Mouse (Mus musculus): ENCODE measurements around the gene Gm26657.

- TF ChIP-seq CTCF (IDR thresholded peaks at IDR 0.05; ENCODE audit: low read depth, low read length) = no peak
- TF ChIP-seq POLR2A (IDR thresholded peaks at IDR 0.05; ENCODE audit: extremely low read depth, insufficient read depth, low read length) = no peak
Measured at GRCm38 (mm10) chr4:56723237-56723636, 16.6 kb upstream of the Gm26657 start.

Data from liver, adult 2 months (tissue).